ENCODE assay signal across 8 mouse cellular contexts in genomic region chr12:51845261-51845660, GRCm38 (mm10). TPM values are rescaled to one million over a fixed set of nuclear protein-coding genes. Genes with fewer than 3 reads are reported as not detected.
DNase-seq lines count a peak whose midpoint lies in the region; ATAC-seq and TF ChIP-seq lines count a peak whose summit lies in the region.

No protein-coding gene starts in this region.

- no peaks in the 10 kb centered on the region for H3K36me3 ChIP-seq in lung, embryonic 15.5 days
- peaks cover 13% of the 10 kb centered on the region for H3K36me3 ChIP-seq in erythroblast, embryonic 14.5 days (ENCODE audit: control insufficient read depth)
- H3K36me3 ChIP-seq in limb, embryonic 12.5 days, result no peaks in the 10 kb centered on the region
- H3K36me3 ChIP-seq in small intestine, adult 2 months (ENCODE audit: control insufficient read depth, insufficient read depth, low read length), result no peaks in the 10 kb centered on the region

- H3K9ac ChIP-seq in lung, embryonic 15.5 days, result no peak overlapping the region; the same call in 1 of the 2 replicates
- H3K9ac ChIP-seq in limb, embryonic 12.5 days (replicated peaks), result no peak overlapping the region

- peak; percentile 30; the same call in 1 of the 2 replicates for ATAC-seq in lung, embryonic 15.5 days (ENCODE audit: borderline replicate concordance, extremely low read depth, low FRiP score, low TSS enrichment)
- ATAC-seq in limb, embryonic 12.5 days (ENCODE audit: insufficient number of reproducible peaks, insufficient read depth, low FRiP score, low TSS enrichment, low read depth), result 0 out of 2 replicates have a peak, but pooled peaks have one; percentile 3

- H3K4me3 ChIP-seq in lung, embryonic 15.5 days, result peak overlapping the region; percentile 59; the same call in 1 of the 2 replicates
- peak overlapping the region; percentile 74 for H3K4me3 ChIP-seq in erythroblast, embryonic 14.5 days (replicated peaks)
- H3K4me3 ChIP-seq in limb, embryonic 12.5 days (replicated peaks), result peak overlapping the region; percentile 54
- H3K4me3 ChIP-seq in small intestine, adult 2 months (ENCODE audit: low read depth, low read length), result no peak overlapping the region

- peak overlapping the region; percentile 87; the same call in 1 of the 2 replicates for H3K27ac ChIP-seq in lung, embryonic 15.5 days
- H3K27ac ChIP-seq in limb, embryonic 12.5 days, result no peak overlapping the region
- H3K27ac ChIP-seq in small intestine, adult 2 months (ENCODE audit: insufficient read depth, low read depth, low read length), result peak overlapping the region; percentile 63

- no peak for DNase-seq in lung, postnatal 36 days
- no peak for DNase-seq in urinary bladder, adult 2 months (ENCODE audit: low spot score)
- no peak for DNase-seq in gastrocnemius, adult 8-10 months (ENCODE audit: low spot score in 2 of 2)
- no peak for DNase-seq in urinary bladder, postnatal 14 days (ENCODE audit: low spot score)

- no peak for TF ChIP-seq CTCF in small intestine, adult 2 months (IDR thresholded peaks at IDR 0.05; ENCODE audit: extremely low read depth, insufficient read length, insufficient replicate concordance, low read depth, low read length)

- H3K9me3 ChIP-seq in lung, embryonic 15.5 days, result no peaks in the 10 kb centered on the region
- no peaks in the 10 kb centered on the region for H3K9me3 ChIP-seq in erythroblast, embryonic 14.5 days (ENCODE audit: control insufficient read depth, low read length)
- H3K9me3 ChIP-seq in limb, embryonic 12.5 days, result no peaks in the 10 kb centered on the region

- peak overlapping the region; percentile 68 for H3K4me2 ChIP-seq in lung, embryonic 15.5 days
- H3K4me2 ChIP-seq in limb, embryonic 12.5 days, result peak overlapping the region; percentile 56

- H3K4me1 ChIP-seq in lung, embryonic 15.5 days, result peaks cover 9% of the 10 kb centered on the region; the same call in 1 of the 2 replicates
- H3K4me1 ChIP-seq in erythroblast, embryonic 14.5 days (ENCODE audit: control insufficient read depth), result peaks cover 91% of the 10 kb centered on the region
- peaks cover 5% of the 10 kb centered on the region; the same call in 1 of the 2 replicates for H3K4me1 ChIP-seq in limb, embryonic 12.5 days (replicated peaks)
- H3K4me1 ChIP-seq in small intestine, adult 2 months (ENCODE audit: control insufficient read depth, insufficient read depth, insufficient read length, low read length), result peaks cover 5% of the 10 kb centered on the region; the same call in 1 of the 2 replicates

- no peaks in the 10 kb centered on the region for H3K27me3 ChIP-seq in lung, embryonic 15.5 days
- no peaks in the 10 kb centered on the region for H3K27me3 ChIP-seq in erythroblast, embryonic 14.5 days (ENCODE audit: control insufficient read depth)
- no peaks in the 10 kb centered on the region for H3K27me3 ChIP-seq in limb, embryonic 12.5 days
- no peaks in the 10 kb centered on the region for H3K27me3 ChIP-seq in small intestine, adult 2 months (ENCODE audit: control insufficient read depth, insufficient read depth, low read length)

- WGBS in lung, embryonic 15.5 days, result 26% methylated on average over 1 of the region's 1 CpGs
- WGBS in limb, embryonic 12.5 days, result 40% methylated on average over 1 of the region's 1 CpGs
- 39% methylated on average over 1 of the region's 1 CpGs for WGBS in small intestine, adult 2 months

- no peak for TF ChIP-seq POLR2A in small intestine, adult 2 months (IDR thresholded peaks at IDR 0.05; ENCODE audit: low read depth, low read length)

RNA-seq across cellular contexts. Expression of gene Hectd1, which starts 15.9 kb away (rescaled TPM):
- polyA plus RNA-seq in lung, embryonic 15.5 days (2015; fragmentation: Nextera tagmentation; extraction: Ambion mirVana), result 34.2 and 39.0 TPM in 2 replicates
- polyA plus RNA-seq in erythroblast, embryonic 14.5 days (2012), result 0.40 and 0.52 TPM in 2 replicates
- polyA plus RNA-seq in limb, embryonic 12.5 days (2016; fragmentation: Nextera tagmentation; extraction: Ambion mirVana), result 44.2 and 44.9 TPM in 2 replicates
- 3.5 and 6.7 TPM in 2 replicates for polyA plus RNA-seq in small intestine, adult 2 months (2012; rRNA removed)
- polyA plus RNA-seq in urinary bladder, adult 2 months (2012; rRNA removed), result 42.6 and 46.7 TPM in 2 replicates
- 10 to 100 TPM; 90.1 to 99.0 (median 95.5) TPM for total RNA-seq in gastrocnemius, adult 8-10 months (2022)
